Mouse (Mus musculus) cerebellum, postnatal 25 days (tissue): ENCODE results near the gene Lonp2.

ENCODE experiments used
- DNase-seq, 2 experiments: peaks; one replicate each; pipeline ENCODE4 v3.0.0; 2021; ENCODE audit warnings: mixed read lengths in 2 of 2

Gene Lonp2

GRCm38 (mm10) chr8:86623911-86624731, at the start of gene Lonp2:
Gene Lonp2 (plus strand): TSS chr8:86624043.
- peak; percentile 97 to 98 for DNase-seq

- peak; percentile 21 to 29 for DNase-seq
Observed at GRCm38 (mm10) chr8:86577547-86577946, 46.3 kb upstream of the Lonp2 start.

- peak; percentile 94 to 95 for DNase-seq
Observed at GRCm38 (mm10) chr8:86578076-86578475, 45.8 kb upstream of the Lonp2 start.

- peak; percentile 74 to 76 for DNase-seq
Observed at GRCm38 (mm10) chr8:86578693-86579092, 45.1 kb upstream of the Lonp2 start.

- DNase-seq, result peak in 1 of 2 experiments; percentile 34
Observed at GRCm38 (mm10) chr8:86580458-86580857, 43.4 kb upstream of the Lonp2 start, which contains the start of gene Abcc12. Gene Abcc12 (minus strand): TSS chr8:86580686.

GRCm38 (mm10) chr8:86581921-86582331, 41.9 kb upstream of the Lonp2 start:
- peak; percentile 57 to 61 for DNase-seq

GRCm38 (mm10) chr8:86585118-86585517, 38.7 kb upstream of the Lonp2 start:
- DNase-seq, result peak; percentile 93 to 95

- peak; percentile 91 for DNase-seq
Observed at GRCm38 (mm10) chr8:86585532-86585931, 38.3 kb upstream of the Lonp2 start.

- no peak for DNase-seq
Observed at GRCm38 (mm10) chr8:86586058-86586457, 37.8 kb upstream of the Lonp2 start.

GRCm38 (mm10) chr8:86586642-86587041, 37.2 kb upstream of the Lonp2 start:
- peak in 1 of 2 experiments; percentile 45 for DNase-seq

GRCm38 (mm10) chr8:86588338-86588737, 35.5 kb upstream of the Lonp2 start:
- DNase-seq, result peak in 1 of 2 experiments; percentile 22

GRCm38 (mm10) chr8:86593099-86593498, 30.7 kb upstream of the Lonp2 start:
- DNase-seq, result no peak

- no peak for DNase-seq
Observed at GRCm38 (mm10) chr8:86594159-86594796, 29.6 kb upstream of the Lonp2 start.

GRCm38 (mm10) chr8:86595671-86596070, 28.2 kb upstream of the Lonp2 start:
- no peak for DNase-seq

GRCm38 (mm10) chr8:86597681-86598080, 26.2 kb upstream of the Lonp2 start:
- DNase-seq, result no peak

- DNase-seq, result no peak
Observed at GRCm38 (mm10) chr8:86599299-86599698, 24.5 kb upstream of the Lonp2 start.

GRCm38 (mm10) chr8:86600311-86600710, 23.5 kb upstream of the Lonp2 start:
- DNase-seq, result no peak

- no peak for DNase-seq
Observed at GRCm38 (mm10) chr8:86603174-86603573, 20.7 kb upstream of the Lonp2 start.

- DNase-seq, result no peak
Observed at GRCm38 (mm10) chr8:86604676-86605075, 19.2 kb upstream of the Lonp2 start.

- DNase-seq, result no peak
Observed at GRCm38 (mm10) chr8:86613798-86614197, 10.0 kb upstream of the Lonp2 start.

GRCm38 (mm10) chr8:86615095-86615769, 8.6 kb upstream of the Lonp2 start:
- no peak for DNase-seq

- DNase-seq, result no peak
Observed at GRCm38 (mm10) chr8:86617759-86618387, 6.0 kb upstream of the Lonp2 start.

GRCm38 (mm10) chr8:86623551-86623910, 312 bp upstream of the Lonp2 start:
- DNase-seq, result no peak
